Mouse (Mus musculus): Measurements from ENCODE around the gene Syne2.

Gene Syne2

DNA sequence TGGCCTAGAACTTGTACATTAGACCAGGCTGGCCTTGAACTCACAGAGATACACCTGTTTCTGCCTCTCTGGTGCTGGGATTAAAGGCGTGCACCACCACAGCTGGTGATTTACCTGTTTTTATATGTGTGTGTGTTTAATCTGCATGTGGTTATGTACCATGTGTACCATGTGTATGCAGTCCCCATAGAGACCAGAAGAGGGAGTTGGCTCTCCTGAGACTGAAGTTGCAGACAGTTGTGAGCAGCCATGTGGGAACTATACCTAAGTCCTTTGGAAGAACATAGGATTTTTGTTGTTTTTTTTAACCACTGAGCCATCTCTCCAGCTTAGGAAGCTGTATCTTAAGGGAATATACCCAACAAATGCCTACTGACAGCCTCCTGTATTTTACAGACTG is 134.1 kb downstream of the Syne2 start:
- no peak for DNase-seq

DNA sequence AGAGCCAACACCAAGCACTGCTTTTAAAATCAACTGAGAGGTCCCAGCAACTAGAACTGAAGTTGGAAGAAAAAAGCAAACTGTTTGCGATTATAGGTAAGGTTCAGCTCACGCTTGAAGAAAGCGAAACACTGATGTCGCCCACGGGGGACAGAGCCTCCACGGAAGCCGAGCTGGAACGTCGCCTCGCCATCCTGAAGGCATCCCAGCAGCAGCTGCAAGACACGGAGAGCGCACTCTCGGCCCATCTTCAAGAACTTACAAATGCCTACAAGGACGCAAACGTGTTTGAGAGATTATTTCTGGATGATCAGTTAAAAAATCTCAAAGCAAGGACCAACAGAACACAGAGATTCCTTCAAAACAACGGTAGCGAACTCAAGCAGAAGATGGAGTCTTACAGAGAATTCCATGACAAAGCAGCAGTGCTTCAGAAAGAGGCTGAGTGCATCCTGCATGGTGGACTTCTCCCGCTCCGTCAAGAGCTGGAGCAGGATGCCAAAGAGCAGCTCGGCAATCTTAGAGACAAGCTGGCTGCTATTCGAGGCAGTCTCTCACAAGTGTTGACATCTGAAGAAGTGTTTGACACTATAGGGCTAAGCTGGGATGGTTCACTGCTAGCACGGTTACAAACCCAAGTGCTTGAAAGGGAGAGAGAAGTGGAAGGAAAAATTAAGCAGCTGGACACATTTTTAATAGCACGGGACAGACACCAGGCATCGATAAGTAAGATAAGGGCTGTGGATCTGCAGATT is 148.7 kb downstream of the Syne2 start:
- no peak for DNase-seq

DNA sequence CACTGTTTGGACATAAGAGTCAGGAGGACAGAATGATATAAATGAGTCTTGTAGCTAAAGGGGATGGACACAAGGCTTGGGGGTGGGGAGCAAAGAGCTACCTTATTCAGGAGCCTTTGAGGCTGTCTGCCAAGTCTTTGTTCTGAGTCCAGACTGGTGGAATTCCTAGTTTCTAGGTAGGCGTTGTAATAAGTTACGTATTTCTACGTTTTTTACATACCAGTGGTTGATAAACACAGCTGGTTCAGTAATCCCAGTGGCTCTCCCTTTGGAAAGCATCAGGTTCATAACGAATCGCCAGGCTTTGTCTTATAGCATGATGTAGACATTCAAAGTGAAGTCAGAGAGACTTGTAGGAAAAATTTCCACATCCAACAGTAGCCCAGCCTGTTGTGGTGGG is 161.1 kb downstream of the Syne2 start:
- DNase-seq = peak; percentile 65 to 85

DNA sequence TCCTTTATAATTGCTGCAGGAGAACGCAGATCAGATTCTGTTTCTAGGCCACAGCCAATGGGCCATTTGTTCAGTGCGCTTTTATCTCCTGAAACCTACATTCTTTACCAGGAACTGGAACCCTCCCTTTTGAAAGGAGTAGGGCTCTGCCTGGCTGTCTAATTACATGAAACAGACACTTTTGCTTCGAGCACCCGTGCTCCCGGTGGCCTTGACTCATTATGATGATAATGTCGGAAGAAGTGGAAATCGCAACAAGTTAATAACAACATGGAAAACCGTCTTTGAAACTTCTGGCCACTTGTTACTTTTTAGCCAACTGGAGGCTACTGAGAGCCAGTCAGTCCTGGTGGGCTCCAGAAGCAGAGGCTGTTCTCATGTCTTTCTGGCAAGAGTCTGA is 165.4 kb downstream of the Syne2 start:
- DNase-seq = no peak

DNA sequence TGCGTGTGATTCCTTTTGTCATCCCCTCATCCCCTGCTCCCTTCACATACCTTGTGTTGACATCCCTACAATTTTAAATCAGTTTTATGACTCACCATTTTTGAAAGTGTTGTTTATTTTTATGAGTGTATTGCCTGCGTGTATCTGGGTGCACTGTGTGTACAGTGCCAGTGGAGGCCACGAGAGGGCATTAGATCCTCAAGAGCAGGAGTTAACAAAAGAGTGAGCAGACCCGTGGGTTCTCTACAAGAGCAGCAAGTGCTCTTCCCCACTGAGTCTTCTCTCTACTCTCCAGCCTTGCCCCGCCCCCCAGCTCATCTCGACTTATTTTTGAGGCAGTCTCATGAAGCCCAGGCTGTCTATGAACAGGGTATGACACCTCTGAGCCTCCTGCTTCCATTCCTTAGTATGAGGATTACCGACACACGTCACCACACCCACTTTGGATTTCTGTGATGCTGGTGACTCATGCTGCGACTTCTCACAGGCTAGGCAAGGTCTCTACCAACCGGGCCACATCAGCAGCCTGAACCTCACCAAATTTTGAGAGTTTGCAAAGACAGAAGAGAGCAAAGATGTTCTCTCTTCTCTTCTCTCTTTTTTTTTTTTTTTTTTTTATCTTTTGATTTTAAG is 174.4 kb downstream of the Syne2 start:
- peak in 1 of 2 experiments; percentile 20 for DNase-seq

DNA sequence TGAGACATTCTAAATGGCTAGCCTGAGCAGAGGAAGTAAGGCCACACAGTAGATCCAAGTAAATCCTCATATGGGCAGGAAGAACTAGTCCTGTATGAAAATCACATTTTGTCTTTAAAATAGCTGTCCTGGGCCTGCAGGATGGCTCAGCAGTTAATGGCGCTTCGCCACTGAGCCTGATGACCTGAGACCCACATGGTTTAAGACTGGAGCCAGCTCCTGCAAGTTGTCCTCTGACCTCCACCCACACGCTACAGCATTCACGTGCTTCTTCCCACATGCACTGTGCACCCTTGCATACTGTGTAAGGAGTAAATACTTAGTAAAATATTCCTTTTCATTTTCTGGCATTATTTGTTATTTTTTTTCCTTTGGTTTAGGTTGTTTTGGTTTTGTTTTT is 175.0 kb downstream of the Syne2 start:
- DNase-seq = peak; percentile 60 to 68

DNA sequence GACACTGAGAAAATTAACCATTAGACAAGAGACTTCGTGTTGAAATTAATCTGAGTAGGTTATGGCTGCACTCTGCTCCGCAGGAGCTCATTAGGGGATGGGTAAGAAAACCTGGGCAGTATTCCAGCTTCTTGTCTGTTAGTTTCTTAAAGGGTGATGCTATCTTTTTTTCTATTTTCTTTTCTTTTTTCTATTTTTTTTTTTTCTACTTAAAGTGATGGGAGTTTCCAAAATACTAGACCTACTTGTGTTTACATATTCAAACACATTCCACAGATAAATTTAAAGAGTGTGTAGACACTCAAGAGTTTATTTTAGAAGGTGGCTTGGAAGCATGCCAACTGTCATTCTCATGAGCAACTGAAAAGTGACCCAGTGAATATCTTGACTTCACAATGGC is 177.2 kb downstream of the Syne2 start:
- peak; percentile 21 to 68 for DNase-seq

DNA sequence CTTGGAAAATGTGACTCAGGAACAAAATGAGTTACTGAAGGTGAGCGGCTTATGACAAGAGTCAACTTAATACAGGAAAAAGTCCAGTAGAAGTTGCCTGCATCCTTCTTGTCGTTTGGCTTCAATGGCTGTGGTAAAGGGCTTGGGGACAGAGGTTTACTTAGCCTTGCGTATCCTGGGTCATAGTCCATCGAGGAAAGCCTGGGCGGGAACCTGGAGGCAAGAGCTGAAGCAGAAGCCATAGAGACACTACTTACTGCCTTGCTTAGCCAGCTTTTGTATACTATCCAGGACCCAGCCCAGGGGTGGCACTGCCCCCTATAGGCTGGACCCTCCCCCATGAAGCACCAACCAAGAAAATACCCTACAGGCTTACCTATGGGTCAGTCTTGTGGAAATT is 179.6 kb downstream of the Syne2 start:
- DNase-seq = peak; percentile 65 to 78

DNA sequence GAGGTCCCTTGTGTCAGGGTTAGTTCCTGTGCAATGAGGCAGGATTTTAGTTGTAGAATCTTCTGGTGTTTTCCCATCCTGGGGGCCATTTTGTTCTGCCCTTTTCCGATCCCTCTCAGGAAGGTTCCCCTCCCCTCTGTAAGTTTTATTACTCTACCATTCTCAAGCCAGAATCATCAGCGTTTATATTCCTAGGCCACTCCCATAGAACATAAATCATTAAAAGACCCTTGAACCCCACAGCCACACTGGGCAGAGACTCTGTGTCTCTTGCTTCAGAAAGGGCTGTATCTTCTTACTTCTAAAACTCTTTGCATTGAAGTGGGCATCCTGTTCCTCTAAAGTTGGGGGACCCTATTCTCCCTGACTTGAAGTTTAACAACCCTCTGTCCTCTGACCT is 180.5 kb downstream of the Syne2 start:
- DNase-seq = no peak

DNA sequence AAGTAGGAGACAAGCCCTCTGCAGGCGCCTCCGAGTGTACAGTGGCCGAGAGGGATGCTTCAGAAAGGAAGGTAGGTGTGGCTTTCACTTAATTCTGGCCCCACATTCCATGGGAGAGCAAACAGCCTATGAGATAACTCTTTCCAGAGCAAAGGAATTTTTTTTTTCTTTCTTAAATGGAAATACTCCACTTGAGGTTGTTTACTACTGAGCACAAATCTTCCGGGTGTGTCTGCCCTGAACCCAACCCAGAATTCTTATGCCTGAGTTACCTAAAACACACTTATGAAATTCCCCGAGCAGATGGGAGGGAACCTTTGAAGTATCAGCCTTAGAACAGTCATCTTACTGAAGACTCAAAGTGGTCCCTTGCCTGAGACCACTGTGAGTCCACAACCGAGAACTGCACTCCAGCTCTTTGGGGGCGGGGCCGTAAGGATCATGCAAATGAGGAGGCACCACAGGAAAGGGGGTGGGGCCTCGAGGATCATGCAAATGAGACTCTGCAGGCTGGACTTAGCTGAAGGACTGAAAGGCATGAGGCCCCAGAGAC is 186.8 kb downstream of the Syne2 start:
- peak in 1 of 2 experiments; percentile 32 for DNase-seq

DNA sequence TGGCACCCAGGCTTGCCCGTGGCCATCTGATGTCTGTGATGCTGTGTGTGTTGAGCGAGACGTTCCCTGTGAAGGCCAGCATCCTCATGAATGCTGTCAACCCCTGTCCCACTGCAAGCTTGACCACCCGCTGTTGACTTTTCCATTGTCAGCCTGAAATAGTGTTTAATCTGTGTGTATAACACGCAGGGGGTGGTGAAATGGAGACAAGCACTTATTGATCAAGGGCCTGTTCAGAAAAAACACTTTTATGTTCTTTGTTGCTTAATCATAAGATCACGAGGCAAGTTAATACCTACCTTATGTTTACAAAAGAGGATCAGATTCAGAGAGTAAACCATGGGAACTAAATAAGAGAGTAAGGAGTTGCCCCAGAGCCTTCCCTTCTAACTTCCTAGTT is 191.1 kb downstream of the Syne2 start:
- no peak for DNase-seq

DNA sequence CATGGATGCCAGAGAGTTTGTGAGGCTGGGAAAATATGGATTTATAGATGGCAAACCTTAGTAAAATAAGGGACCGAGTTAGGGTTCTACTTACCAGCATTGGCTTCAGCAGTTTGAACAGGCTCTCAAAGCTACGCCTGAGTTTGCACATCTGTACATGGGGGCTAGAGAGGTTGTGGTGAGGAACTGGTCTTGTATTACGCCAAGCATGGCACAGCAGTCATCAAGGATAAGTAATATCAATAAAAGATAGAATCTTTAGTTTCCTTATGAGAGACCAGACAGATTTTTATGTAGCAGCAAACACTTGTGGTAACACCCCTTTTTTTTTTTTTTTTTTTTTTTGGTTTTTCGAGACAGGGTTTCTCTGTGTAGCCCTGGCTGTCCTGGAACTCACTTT is 194.9 kb downstream of the Syne2 start:
- no peak for DNase-seq

DNA sequence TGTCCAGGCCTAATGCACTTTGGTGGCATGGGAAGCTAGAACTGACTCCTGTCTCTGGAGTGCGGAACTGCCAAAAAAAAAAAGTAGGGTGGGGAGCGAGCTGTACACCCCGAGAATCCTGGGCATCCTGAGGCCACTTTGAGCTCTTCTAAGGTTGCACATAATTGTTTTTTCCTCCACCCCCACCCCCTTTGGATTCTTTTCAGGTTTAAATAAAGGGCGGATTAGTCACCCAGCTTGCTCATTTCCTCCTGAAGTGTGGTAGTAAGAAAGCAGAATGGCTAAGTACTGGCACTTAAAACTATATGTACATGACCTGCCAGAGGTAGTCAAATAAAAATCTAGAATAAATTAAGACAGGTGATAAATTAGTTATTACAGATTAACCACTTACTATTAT is 195.5 kb downstream of the Syne2 start:
- no peak for DNase-seq

DNA sequence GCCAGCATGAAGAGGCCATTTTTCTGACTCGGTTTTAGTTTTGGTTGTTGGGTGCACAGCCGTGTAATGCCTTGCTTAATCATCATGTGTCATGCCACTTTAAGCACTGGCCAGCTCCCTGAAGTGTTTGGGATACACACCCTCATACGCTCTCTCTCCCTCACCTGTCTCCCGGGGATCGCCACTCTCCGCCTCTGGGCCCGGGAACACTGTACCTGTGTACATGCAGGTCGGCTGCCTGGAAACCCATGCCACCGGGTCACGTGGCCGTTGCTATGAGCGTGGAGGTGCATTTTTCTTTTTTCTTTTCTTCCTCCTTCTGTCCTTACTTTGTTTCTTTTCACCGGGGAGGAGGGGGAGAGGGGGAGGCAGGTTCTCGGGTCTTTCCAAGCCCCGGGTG is 197.1 kb downstream of the Syne2 start:
- DNase-seq = no peak

DNA sequence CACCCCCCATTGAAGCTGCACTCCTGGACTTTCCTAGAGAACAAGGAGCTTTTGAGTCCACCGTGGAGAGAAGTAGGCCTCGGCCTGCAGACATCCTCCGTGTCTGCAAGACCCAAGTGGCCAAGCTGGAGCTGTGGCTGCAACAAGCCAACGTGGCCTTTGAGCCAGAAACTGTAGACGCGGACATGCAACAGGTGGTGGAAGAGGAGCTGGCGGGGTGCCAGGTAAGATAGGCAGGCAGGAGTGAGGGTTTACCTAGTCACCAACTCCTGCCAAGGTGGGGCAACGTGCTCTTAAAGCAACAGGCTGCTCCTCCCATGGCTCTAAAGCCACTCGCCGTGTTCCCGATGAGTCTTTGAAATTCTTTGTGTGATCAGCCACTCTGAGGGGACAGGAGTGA is 197.6 kb downstream of the Syne2 start:
- DNase-seq = peak in 1 of 2 experiments; percentile 45

DNA sequence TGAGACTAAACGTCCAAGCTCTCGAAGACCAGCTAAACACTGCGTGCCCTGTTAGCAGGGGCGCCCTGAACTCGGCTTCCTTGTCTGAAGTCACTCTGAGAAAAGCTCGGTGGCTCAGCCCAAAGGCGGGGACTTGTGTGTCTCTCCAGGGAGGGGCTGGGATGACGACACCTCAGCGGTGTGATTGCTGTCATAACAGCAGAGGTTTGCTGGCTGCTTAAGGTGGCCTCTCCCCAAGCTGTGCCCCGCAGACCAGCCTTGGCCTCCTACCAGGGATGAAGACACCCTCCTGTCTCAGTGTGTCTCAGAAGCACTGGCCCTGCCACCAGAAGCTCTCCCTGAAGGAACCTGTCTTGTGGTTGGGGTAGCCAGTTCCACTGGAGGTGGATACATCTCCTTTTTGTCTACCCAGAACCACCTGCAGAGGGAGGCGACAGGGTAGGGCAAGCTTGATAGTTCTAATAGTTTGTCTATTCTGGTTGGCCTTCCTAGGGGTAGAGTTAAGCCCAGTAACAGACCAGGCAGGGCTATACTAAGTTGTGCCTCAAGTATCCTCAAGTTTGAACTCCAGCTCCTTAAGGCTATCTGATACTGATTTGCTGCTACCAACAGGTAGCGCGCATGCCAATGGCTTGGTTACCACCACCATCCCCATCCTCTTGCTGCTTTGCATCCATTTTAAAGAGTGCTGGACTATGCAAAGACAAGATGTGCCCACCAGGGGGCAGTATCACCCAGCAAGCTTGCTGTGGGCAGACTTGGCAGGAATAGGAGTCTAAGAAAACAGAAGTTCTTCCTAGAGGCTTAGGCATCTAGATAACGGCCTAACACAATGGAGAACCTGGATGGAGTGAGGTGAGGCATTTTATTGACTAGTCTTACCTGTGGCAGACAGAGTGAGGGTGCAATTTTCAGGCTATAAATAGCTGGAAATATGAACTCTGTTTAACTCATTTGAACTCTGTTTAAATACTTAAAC is 198.5 kb downstream of the Syne2 start:
- DNase-seq = peak in 1 of 2 experiments; percentile 64

DNA sequence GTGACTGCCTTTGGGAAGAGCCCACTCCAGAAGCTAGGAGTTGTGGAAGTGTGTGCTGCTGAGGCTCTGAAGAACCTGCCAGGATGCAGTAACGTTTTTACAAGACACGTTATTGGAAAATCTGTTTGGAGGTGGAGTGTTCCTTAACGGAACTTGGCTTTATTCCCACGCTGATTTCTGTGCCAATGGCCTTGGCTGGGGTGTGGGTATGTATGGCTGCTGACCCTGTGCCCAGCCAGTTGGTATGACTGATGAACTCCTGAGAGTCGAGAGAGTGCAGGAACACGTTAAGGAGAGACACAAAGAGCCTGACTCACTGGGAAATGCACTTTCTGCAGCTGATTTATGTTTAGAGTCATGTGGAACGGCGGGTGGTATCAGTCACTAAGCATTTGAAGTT is 200.7 kb downstream of the Syne2 start:
- DNase-seq = no peak

DNA sequence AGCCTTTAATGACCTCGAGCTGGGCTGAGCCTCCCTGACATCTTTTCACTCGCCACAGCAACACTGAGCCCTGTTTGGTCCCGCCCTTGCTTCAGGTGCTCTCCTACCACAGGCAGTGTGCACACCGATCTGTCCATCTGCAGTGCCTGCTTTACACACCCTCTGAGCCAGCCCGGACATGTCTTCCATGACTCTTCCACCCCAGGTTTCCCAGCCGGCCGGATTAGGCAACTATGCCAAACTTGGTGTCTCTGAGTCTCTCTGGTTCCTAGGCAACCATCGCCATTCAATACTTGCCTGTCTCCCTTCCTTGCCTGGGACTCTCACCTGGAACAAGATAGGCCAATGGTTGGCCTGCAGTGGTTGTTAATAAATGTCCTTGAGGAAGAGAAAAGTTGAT is 224.4 kb downstream of the Syne2 start:
- no peak for DNase-seq

DNA sequence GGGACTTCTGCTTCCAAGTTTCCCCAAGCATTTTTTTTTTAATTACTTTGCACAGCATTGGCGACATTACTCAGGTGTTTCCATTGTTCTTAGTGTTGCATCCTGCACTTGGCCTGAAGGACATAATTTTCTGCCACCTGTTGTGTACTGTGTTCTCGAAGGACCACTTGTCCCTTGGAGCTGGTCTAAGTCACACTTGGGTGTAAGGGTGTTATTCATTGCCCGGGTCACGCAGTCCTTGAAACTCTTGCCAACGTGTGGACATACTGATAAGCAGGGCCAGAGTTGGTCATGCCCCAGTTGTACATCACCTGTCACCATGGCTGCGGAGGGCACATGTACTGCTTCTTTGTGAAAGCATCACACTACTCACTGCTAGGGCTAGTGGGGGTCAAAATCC is 228.6 kb downstream of the Syne2 start:
- DNase-seq = no peak

DNA sequence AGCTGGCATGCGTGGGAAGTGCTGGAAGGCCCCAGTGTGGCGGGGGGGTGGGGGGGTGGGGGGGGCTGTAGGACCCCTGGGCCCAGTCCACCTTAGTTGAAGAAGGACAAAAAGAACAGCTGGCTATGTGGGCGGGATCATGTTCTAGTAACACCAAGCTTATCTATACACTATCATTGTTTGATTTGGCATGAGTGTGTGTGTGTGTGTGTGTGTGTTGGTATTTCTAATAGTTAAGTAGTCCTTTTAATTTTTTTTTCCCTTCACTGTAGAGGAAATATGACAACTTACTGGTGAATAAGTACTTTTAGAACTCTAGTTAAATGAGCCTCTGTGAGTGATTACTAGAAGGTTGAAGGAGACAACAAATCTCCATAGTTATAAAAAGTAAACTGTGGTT is 230.0 kb downstream of the Syne2 start:
- DNase-seq = no peak

DNA sequence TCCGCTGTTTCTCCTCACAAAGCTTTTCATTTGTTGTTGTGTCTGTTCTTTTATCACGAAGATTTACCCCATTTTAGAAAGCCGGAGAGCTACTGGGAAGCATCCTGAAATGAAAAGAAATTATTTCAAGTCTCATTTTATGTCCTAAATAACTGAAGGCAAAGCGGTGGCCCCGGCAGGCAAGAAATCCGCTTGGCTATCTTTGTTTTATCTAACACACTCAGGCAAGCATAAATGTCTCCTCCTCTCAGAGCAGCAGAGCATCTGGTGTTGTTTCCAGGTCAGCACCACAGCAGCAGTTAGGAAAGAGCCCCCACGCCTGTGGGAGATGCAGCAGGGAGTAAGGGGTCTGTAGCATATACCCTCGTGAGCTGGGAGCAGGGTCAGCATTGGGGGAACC is 230.7 kb downstream of the Syne2 start:
- no peak for DNase-seq

DNA sequence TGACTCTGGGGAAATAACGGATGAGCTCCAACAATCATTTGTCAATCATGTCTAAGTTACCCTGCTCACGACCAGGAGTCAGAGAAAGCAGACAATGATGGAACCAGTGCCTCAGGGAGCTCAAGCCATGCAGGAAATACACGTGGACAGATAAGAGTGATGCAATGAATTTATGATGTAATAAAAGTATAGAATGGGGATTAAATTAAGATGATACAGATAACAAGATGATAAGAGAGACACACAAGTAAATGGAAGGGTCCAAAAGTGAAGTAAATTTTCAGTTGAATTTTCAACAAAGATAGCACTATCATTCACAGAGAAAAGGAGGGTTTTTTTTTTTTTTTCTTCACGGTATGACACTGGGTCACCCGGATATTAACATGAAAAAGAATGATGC is 231.4 kb downstream of the Syne2 start:
- DNase-seq = no peak

DNA sequence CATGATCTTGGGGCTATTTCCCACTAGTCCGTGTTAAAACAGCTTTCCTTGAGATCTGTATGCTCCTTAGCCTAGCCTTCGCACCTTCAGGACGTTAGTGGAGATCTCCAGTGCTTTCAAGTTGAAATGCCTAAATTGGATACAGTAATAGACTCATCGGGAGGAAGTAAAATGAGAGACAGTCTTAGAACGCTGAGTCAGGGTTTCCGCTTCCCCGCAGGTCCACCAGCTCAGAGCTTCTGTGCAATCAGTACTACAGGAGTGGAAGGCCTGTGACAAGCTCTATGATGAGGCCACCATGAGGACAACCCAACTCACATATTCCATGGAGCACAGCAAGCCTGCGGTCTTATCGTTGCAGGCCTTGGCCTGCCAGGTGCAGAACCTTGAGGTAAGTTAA is 233.9 kb downstream of the Syne2 start:
- DNase-seq = no peak
